Mouse (Mus musculus) gastrocnemius, adult 8-10 months (tissue): ENCODE measurements around the gene Pml. TPM values are rescaled to one million over a fixed set of nuclear protein-coding genes. Genes with fewer than 3 reads are reported as not detected.
A peak's percentile ranks its signal among the peaks of the same experiment; 100 is the strongest.
"Not testable (repeated sequence)": the region's sequence is repeated elsewhere in the genome, so short reads cannot be mapped to it uniquely, and the experiment has no call there.

Experiments used
- DNase-seq, 2 experiments: peaks; one replicate each; pipeline ENCODE4 v3.0.0; 2022; ENCODE audit warnings: low spot score in 2 of 2
- total RNA-seq, 4 experiments: library from RNA; stranded (reverse); gene quantifications; 2 replicates each; pipeline ENCODE4 v1.2.4; 2022

The Pml gene
- total RNA-seq, 4 experiments from 2014 or later: 2.5 to 4.5 (median 3.1) TPM

DNA sequence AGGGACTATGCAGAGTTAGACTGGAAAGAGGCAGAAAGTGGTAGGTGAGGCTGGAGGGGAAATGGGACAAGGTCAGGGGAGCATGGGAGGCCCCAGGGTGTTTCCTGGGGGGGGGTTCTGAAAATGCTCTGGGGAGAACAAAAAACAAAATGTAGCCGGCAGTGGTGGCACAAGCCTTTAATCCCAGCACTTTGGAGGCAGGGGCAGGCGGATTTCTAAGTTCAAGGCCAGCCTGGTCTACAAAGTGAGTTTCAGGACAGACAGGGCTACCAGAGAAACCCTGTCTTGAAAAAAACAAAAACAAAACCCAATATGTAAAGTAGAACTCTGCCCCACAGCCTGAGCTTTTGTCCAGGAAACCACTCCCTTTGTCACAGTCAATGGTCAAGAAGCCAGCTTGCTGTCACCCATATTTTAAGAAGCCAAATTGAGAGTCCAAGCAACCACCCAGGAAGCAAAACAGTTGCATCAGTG is 22.5 kb upstream of the Pml start:
- DNase-seq: no peak

DNA sequence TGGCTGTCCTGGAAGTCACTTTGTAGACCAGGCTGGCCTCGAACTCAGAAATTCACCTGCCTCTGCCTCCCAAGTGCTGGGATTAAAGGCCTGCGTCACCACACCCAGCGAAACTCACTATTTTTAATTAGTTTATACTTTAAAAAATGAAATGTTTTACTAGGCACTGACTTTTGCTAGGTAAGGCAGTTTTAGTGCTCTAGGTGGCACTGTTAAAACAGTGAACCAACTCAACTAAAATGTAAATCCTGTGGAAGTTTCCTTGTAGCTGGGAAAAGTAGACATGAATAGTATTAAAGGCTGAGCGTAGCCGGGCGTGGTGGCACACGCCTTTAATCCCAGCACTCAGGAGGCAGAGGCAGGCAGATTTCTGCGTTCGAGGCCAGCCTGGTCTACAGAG is 22.0 kb upstream of the Pml start:
- DNase-seq: not testable (repeated sequence)

DNA sequence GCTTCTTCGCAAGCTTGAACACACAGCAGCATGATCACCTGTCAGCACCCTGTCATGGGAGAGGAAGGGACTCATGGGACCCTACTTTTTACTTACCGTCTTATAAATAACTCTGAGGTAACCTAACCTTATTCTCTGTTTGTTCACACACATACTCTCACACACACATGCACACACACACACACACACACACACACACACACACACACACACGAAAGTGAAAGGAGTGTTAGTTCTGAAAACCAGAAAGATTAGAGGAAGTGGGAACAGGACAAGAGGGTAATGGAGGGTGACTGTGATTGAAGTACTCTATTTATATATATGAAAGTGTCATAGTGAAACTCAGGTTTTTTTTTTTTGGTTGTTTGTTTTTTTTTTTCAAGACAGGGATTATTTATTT is 21.5 kb upstream of the Pml start:
- no peak for DNase-seq

DNA sequence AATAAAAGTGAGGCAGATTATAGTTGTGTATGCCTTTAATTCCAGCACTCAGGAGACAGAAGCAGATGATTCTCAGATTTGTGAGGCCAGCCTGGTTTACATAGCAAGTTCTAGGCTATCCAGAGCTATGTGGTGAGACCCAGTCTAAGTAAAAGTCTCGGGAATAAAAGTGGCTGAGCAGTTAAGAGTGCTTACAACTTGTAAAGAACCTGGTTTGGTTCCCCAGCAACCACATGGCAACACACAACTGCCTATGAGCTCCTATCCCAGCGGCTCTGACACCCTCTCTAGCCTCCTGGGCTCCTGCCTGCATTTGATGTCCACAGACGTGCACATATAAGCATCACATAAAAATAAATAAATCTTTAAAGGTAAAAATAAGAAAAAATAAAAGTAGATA is 20.5 kb upstream of the Pml start:
- DNase-seq: no peak

DNA sequence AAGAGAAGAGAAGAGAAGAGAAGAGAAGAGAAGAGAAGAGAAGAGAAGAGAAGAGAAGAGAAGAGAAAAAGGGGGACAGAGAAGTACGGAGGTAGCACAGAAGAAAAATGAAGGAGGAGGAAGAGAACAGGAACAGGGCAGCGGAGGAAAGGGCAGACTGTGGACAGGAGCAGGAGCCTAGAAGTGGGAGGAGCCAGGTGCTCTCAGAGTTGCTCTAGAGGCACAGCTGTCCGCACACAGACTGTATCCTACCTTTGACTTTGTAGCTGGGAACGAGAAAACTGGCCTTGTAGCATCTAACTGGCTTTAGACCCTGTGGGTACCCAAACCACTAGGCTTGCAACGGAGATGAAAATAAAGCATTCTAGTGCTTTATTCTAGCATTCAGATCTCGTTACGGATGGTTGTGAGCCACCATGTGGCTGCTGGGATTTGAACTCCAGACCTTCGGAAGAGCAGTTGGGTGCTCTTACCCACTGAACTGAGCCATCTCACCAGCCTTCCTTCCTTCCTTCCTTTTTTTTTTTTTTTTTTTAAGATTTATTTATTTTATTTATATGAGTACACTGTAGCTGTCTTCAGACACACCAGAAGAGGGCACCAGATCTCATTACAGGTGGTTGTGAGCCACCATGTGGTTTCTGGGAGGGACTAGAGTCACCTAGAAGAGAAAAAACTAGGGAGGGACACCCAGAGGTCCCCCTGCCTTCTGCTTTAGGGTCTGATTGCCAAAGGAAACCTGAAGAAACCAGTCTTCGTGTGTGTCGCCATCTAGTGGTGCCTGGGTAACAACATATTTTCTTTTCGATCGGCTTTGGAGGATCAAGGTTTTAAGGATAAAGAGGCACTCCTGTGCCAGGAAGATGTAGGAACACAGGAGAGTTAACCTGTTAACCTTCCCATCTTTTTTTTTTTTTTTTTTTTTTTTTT is 19.1 kb upstream of the Pml start:
- no peak for DNase-seq

DNA sequence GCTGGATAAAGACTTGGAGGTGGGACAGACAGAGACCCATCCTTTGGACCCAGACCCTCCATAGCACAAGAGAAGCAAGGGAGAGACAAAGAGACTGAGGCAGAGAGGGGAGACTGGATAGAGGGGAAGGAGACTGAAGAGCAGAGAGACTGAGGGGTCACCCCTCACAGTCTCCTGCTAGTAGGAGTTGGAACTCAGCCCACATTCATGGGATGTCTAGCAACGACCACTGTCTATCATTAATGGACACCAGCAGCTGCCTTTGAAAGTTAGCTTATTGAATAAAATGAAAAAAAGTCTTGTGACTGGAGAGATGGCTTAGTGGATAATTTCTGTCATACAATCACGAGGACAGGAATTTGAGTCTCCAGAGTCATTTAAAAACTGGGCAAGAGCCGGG is 17.5 kb upstream of the Pml start:
- no peak for DNase-seq

DNA sequence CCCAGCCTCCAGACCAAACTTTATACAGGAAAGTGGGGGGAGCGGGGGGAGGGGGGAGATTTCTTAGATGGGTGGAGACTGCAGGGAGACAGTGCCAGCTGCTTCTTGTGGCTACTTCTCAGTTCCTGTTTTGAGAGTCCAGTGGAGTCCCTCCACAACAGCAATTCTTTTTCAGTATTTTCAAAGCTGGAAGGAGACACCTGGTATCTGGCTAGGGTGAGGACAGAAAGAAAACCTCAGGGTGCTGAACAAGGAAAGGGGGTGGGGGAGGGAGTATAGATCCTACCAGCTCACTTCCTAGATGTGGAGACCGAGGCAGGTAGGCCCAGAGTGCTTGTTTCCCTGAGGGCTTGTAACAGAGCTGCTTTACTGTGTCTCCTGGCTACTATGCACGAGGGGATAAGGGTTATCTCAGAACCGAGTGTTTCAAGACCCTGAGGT is 17.0 kb upstream of the Pml start:
- no peak for DNase-seq

DNA sequence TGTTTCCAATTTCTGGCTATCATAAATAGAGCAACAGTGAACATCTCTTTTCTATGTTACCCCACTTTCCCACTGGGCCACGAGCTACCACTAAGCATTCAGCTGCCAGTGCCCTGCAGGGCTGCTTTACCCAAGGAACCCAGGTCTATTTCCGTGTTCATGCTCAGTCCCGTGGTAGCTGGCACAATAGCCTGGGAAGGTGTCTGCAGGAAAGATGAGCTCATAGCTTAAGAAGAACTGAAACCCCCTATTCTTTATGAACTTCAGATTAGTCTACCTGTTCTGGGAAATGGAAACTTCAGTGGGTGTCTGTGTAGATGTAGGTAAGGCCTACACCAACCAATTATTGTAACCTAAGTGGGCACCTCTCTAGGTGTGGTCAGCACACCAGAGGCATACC is 15.8 kb upstream of the Pml start:
- no peak for DNase-seq

DNA sequence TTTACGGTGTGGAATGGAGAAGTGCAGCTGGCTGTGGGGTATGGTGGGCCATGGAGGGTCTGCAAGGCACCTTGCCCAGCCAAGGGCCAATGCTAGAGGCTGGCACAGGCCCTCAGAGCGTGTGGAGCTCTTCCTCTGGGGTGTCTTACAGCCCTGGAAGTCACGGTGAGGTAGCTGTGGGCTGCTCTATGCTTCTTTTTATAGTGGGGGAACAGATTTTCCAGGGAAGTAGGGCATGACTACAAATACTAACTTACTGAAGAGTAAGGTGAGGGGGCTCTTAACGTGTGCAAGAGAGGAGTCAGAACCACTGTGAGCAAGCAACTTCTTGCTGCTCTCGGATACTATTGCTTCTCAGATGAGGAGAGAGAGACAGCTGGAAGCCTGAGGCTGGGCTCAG is 12.9 kb upstream of the Pml start:
- no peak for DNase-seq

DNA sequence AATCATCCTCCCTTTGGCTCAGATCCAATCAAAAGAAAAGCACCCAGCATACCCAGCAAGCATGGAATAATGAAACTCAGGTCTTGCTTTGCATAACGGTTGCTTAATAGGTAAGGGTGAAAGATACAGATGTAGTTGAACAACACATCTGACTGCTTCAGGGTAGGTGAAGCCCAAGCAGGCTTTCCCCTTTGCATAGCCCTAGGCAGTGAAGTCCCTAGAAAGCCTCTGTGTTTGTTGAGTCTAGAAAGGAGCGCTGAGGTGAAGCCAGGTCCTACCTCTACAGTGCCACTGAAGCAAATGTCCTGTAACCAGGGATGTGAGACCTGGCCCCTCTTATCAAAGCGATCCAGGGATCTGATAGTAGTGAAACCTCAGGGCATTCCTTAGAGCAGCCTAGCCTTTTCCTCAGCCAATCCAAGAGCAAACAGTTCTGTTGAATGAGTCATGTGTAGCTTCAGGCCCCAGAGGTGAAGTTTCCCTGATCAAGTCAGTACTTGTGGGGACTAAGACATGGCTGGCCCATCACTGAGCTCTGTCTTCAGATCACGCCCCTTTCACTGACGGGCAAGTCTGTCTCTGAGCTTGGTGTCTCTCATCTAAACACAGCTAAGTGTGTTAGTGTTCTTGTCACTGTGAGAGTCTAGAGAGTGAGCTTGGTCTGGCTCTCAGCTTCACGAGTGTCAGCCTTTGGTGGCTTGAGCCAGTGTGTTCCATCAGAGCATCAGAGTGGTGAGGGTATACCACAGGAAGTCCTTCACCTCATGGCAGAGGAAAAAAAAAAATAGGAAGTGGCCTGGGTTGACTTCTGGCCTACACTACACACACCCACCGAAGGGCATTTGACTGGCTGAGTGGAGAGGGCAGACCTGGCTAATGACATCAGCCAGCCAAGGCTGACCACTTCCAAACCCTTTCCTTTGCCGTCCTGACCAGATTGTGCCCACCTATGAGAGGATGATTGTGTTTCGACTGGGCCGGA is 6.4 kb upstream of the Pml start:
- DNase-seq: no peak

DNA sequence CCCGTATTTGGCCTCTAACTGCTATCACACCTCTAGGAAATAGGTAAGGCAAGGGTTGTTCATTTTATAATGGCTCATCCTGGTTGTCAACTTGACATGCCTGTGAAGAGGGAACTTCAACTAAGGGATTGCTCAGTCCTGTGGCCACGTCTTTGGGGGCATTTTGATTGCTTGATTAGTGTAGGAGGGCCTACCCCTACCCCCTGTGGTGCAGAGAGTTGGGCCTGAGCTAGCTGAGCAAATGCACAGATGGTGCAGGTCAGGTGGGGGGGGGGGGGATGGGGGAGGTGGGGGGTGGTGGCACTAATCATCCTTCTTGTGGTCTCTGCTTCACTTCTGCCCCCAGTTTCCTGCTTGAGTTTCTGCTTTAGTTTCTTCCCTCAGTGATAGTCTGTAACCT is 5.5 kb upstream of the Pml start:
- DNase-seq: no peak

DNA sequence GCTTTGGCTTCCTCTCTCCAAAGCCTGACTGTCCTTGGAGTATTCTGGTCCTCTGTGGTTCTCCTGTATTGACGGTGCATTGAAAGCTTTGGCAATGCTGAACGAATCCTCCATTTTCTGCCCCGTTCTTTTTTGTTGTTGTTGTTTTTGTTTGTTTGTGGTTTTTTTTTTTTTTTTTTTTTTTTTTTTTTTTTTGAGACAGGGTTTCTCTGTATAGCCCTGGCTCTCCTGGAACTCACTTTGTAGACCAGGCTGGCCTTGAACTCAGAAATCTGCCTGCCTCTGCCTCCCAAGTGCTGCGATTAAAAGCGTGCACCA is 4.2 kb upstream of the Pml start:
- not testable (repeated sequence) for DNase-seq

DNA sequence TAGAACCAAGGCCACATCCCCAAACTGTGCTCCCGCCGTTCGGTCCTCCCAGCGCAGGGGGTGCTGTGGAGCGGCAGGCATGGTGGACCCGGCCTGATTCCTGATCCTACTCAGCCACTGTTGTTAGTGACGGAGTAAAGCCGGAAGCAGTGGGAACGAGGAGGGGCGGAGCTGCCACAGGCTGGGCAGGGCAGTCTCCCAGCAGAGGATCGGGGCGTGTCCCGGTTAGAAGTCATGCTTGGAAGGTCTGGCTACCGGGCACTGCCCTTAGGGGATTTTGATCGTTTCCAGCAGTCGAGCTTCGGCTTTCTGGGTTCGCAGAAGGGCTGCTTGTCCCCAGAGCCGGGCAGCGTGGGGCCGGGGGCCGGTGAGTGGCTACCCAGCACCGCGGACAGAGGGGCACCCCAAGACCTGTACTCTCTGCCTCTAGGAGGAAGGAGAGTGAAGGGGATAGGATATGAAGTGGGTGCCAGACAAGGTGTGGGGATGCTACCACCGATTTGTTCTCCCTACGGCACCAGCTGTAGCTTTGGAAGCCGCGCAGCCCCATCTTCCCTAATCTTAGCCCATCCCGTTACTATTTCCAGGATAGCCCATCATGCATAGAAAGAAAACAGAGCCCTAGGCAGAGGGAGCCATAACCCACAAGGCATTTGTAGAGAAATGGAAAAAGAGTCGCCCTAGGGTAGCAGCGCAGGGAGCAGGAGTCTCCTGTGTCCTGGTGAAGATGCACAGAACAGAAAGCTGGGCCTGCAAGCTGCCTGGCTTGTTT is 3.6 kb upstream of the Pml start, which contains the start of gene Stoml1:
TSS of gene Stoml1 (plus strand) at position 132 of the 772 bp plus-strand sequence.
- DNase-seq: peak; percentile 92 to 93

DNA sequence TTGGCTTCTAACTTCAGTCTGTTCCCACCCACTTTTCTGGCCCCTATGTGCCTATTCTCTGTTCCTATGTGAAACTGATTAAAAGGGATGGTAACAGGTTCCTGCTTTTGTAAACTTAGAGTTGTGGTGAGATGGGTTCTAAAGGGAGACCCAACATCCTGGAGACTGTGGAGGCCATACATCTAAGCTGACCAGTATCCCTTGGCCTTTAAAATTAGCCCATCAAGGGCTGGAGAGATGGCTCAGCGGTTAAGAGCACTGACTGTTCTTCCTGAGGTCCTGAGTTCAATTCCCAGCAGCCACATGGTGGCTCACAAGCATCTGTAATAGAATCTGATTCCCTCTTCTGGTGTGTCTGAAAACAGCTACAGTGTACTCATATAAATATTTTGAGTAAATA is 1.1 kb upstream of the Pml start:
- DNase-seq: not testable (repeated sequence)

DNA sequence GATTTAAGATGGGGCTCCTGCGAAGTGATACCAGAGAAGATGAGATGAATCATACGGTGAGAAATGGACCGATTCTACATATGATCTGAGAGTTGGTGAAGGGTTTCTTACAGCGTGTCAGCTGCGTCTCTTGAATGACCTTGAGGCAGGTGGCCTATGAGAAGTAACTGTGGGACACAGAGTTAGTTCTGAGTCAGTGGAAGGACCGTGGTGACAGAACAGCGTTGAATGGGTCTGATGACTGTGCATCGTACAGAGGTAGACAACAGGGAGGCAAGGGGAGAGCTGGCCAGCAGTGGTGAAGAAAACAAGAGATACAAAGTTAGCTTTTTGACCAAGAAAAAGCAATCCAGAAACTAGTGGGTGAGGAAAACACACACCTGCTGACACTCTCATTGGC is 736 bp upstream of the Pml start:
- no peak for DNase-seq

DNA sequence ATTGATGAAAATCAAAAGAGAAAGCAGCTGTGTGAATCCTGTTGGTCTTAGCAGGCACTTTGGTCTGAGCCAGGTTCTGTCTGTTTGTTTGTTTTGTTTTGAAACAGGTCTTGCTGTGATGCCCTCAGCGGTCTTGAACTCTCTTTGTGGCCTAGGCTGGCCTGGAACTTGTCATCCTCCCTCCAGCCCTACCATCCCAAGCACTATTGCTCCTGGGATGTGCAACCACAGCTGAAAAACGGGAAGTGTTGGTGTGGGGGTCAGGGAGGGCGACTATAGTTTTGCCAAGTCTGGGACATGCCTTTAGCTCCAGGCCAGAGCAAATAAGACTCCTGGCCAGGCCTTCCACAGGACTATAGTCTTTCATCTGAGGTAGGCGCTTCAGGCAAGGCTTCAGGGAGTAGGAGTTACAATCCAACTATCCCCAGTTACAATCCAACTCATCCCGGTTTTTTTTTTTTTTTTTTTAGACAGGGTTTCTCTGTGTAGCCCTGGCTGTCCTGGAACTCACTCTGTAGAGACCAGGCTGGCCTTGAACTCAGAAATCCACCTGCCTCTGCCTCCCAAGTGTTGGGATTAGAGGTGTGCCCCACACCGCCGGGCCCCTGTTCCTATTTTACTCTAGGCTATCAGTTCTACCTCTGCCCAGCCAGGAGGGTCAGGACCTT is 706 bp downstream of the Pml start:
- no peak for DNase-seq

DNA sequence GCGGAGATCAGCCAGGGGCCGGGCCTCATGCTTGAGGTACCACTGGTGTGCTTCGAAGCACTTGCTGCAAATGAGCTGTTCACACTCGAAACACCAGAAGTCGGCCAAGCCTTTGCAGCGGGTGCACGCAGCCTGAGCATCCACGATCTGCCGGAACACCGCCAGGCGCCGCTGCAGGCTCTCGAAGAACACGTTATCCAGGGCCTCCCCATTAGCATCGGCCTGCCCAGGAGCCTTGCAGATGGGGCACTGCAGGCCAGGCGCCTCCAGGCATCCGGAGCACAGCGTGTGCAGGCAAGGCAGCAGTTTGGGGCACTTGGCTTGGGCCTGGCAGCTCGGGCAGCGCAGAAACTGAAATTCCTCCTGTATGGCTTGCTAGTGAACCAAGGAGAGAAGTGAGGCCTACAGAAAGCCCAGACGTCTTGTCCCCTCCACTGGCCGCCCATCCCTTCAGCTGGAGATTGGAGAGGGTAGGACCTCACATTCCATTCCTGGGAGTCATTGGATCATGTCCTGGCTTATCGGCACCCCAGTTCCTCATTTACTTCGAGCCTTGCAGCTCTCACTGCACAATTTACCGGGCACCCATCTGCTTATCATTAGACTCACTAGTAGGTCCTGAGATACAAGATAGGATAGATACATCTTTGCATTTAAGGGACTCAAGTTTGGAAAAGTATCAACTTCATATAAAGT is 2.4 kb downstream of the Pml start:
- peak; percentile 39 to 63 for DNase-seq

DNA sequence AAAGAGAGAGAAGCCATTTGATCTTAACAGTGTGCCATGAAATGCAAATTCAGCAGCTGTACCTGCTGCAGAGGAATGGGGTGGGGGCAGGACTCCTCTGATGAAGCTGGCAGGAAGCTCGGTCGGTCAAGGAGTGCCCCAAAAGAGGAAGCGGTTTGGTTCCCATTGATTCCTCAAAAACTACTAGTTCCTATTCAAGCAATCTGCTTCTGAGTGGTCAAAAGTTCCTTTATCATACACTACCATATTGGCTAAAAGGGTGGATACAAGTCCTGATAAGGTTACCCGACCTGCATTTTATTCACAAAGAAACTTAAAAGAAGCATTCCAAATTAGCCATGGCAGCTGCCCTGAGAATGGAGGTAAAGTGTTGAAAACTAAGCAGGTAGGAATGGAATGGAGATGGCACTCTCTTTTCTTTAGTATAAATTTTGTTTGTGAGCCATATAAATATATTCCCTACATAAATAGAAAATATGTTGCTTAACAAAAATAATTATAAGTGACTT is 3.4 kb downstream of the Pml start:
- DNase-seq: no peak

DNA sequence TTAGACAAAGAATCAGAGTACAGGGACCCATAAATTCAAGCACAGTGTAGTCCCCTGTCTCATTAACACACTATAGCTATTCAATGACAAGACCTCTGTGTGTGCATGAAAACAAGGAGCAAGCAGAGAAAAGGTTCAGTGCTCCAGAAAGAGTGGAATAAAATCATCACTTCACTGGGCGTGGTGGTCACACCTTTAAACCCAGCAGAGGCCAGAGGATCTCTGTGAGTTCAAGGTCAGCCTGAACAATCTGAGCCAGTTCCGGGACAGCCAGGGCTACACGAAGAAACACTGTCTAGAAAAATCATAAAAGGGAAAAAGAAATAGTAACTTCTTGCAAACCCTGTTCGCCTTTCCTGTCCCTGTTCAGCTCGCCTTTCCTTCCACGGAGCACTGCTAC is 5.9 kb downstream of the Pml start:
- DNase-seq: no peak

DNA sequence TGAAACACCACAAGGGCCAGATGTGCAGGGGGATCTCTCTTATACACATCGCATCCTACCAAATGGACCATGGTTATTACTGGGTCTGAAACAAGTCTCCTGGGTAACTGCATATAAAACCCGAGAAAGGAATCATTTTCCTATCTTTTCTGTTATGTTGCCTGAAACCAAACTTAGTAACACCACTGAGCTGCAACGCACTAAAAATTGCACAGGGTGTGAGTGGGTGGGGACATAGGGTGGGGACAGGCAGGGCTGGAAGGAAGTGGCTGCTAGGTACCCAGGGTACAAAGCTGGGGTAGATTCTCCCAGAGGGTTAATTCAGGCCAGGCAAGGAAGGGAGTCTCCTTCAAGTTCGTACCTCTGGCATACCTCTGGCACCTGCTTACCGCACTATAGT is 6.9 kb downstream of the Pml start:
- no peak for DNase-seq
